Mouse (Mus musculus): Measurements from ENCODE around the gene Gh. TPM values are rescaled to one million over a fixed set of nuclear protein-coding genes. Genes with fewer than 3 reads are reported as not detected.
A peak's percentile ranks its signal among the peaks of the same experiment; 100 is the strongest.

The Gh gene
- polyA plus RNA-seq, 1 experiment from 2014 or later: not detected

GRCm38 (mm10) chr11:106306758-106307157 is 5.1 kb upstream of the Gh start:
- no peak overlapping the region for H3K27ac ChIP-seq (ENCODE audit: low read depth)
- WGBS: 87% methylated on average over 9 of the region's 9 CpGs
- no peaks in the 10 kb centered on the region for H3K36me3 ChIP-seq (ENCODE audit: control insufficient read depth, insufficient read depth, low read length)
- no peaks in the 10 kb centered on the region for H3K4me1 ChIP-seq (replicated peaks; ENCODE audit: control insufficient read depth, insufficient read depth, low read length)
- H3K9me3 ChIP-seq (ENCODE audit: control insufficient read depth, low read length): no peaks in the 10 kb centered on the region
- H3K27me3 ChIP-seq (replicated peaks; ENCODE audit: control insufficient read depth, insufficient read depth, low read length): no peaks in the 10 kb centered on the region
- no peak overlapping the region for H3K4me2 ChIP-seq (ENCODE audit: low read length)
- H3K4me3 ChIP-seq (ENCODE audit: low read depth, low read length): no peak overlapping the region
- H3K9ac ChIP-seq (ENCODE audit: low read length): no peak overlapping the region
- no peak for ATAC-seq (replicated peaks; ENCODE audit: low FRiP score, low TSS enrichment, low read depth)
- no peak for DNase-seq (ENCODE audit: low spot score)

- H3K36me3 ChIP-seq (ENCODE audit: control insufficient read depth, insufficient read depth, low read length): no peaks in the 10 kb centered on the region
- no peak overlapping the region for H3K4me2 ChIP-seq (ENCODE audit: low read length)
- H3K9ac ChIP-seq (ENCODE audit: low read length): no peak overlapping the region
- no peaks in the 10 kb centered on the region for H3K4me1 ChIP-seq (replicated peaks; ENCODE audit: control insufficient read depth, insufficient read depth, low read length)
- H3K4me3 ChIP-seq (ENCODE audit: low read depth, low read length): no peak overlapping the region
- DNase-seq (ENCODE audit: low spot score) (no peak), ATAC-seq (replicated peaks; ENCODE audit: low FRiP score, low TSS enrichment, low read depth) (no peak)
- no peaks in the 10 kb centered on the region for H3K27me3 ChIP-seq (replicated peaks; ENCODE audit: control insufficient read depth, insufficient read depth, low read length)
- 85% methylated on average over 3 of the region's 3 CpGs for WGBS
- H3K27ac ChIP-seq (ENCODE audit: low read depth): no peak overlapping the region
- H3K9me3 ChIP-seq (ENCODE audit: control insufficient read depth, low read length): no peaks in the 10 kb centered on the region
These were observed 4.4 kb upstream of the Gh start for GRCm38 (mm10) chr11:106306065-106306385.

GRCm38 (mm10) chr11:106305348-106306064 is 3.8 kb upstream of the Gh start:
- Histone ChIP-seq H3K27me3 (replicated peaks; ENCODE audit: control insufficient read depth, insufficient read depth, low read length) (no peaks in the 10 kb centered on the region), H3K9me3 (ENCODE audit: control insufficient read depth, low read length) (no peaks in the 10 kb centered on the region), H3K27ac (ENCODE audit: low read depth) (no peak overlapping the region), H3K9ac (ENCODE audit: low read length) (no peak overlapping the region), H3K36me3 (ENCODE audit: control insufficient read depth, insufficient read depth, low read length) (no peaks in the 10 kb centered on the region), H3K4me2 (ENCODE audit: low read length) (no peak overlapping the region), H3K4me3 (ENCODE audit: low read depth, low read length) (no peak overlapping the region), H3K4me1 (replicated peaks; ENCODE audit: control insufficient read depth, insufficient read depth, low read length) (no peaks in the 10 kb centered on the region)
- WGBS: 78% methylated on average over 10 of the region's 10 CpGs
- no peak for DNase-seq (ENCODE audit: low spot score)
- ATAC-seq (replicated peaks; ENCODE audit: low FRiP score, low TSS enrichment, low read depth): no peak

GRCm38 (mm10) chr11:106302634-106303033 is 969 bp upstream of the Gh start:
- peak; percentile 87 for DNase-seq (ENCODE audit: low spot score)
- Histone ChIP-seq H3K27me3 (replicated peaks; ENCODE audit: control insufficient read depth, insufficient read depth, low read length) (no peaks in the 10 kb centered on the region), H3K4me3 (ENCODE audit: low read depth, low read length) (no peak overlapping the region), H3K9me3 (ENCODE audit: control insufficient read depth, low read length) (no peaks in the 10 kb centered on the region), H3K27ac (ENCODE audit: low read depth) (no peak overlapping the region), H3K9ac (ENCODE audit: low read length) (no peak overlapping the region), H3K4me1 (replicated peaks; ENCODE audit: control insufficient read depth, insufficient read depth, low read length) (no peaks in the 10 kb centered on the region), H3K4me2 (ENCODE audit: low read length) (no peak overlapping the region), H3K36me3 (ENCODE audit: control insufficient read depth, insufficient read depth, low read length) (no peaks in the 10 kb centered on the region)
- ATAC-seq (replicated peaks; ENCODE audit: low FRiP score, low TSS enrichment, low read depth): 0 out of 2 replicates have a peak, but pooled peaks have one; percentile 47
- WGBS: 15% methylated on average over 2 of the region's 2 CpGs

GRCm38 (mm10) chr11:106291861-106292260 is 9.8 kb downstream of the Gh start:
- Histone ChIP-seq H3K27me3 (replicated peaks; ENCODE audit: control insufficient read depth, insufficient read depth, low read length) (no peaks in the 10 kb centered on the region), H3K4me3 (ENCODE audit: low read depth, low read length) (no peak overlapping the region), H3K36me3 (ENCODE audit: control insufficient read depth, insufficient read depth, low read length) (no peaks in the 10 kb centered on the region), H3K9me3 (ENCODE audit: control insufficient read depth, low read length) (no peaks in the 10 kb centered on the region), H3K9ac (ENCODE audit: low read length) (no peak overlapping the region), H3K4me2 (ENCODE audit: low read length) (no peak overlapping the region), H3K4me1 (replicated peaks; ENCODE audit: control insufficient read depth, insufficient read depth, low read length) (no peaks in the 10 kb centered on the region), H3K27ac (ENCODE audit: low read depth) (no peak overlapping the region)
- ATAC-seq (replicated peaks; ENCODE audit: low FRiP score, low TSS enrichment, low read depth): no peak
- 91% methylated on average over 2 of the region's 2 CpGs for WGBS
- DNase-seq (ENCODE audit: low spot score): no peak

- 92% methylated on average over 5 of the region's 5 CpGs for WGBS
- ATAC-seq (replicated peaks; ENCODE audit: low FRiP score, low TSS enrichment, low read depth): no peak
These were observed 11.3 kb downstream of the Gh start for GRCm38 (mm10) chr11:106290376-106290775.

GRCm38 (mm10) chr11:106289369-106289768 is 12.3 kb downstream of the Gh start:
- no peak overlapping the region for H3K4me3 ChIP-seq (ENCODE audit: low read depth, low read length)
- no peaks in the 10 kb centered on the region for H3K9me3 ChIP-seq (ENCODE audit: control insufficient read depth, low read length)
- H3K4me2 ChIP-seq (ENCODE audit: low read length): no peak overlapping the region
- 59% methylated on average over 8 of the region's 8 CpGs for WGBS
- no peaks in the 10 kb centered on the region for H3K36me3 ChIP-seq (ENCODE audit: control insufficient read depth, insufficient read depth, low read length)
- no peak overlapping the region for H3K27ac ChIP-seq (ENCODE audit: low read depth)
- H3K4me1 ChIP-seq (replicated peaks; ENCODE audit: control insufficient read depth, insufficient read depth, low read length): no peaks in the 10 kb centered on the region
- H3K27me3 ChIP-seq (replicated peaks; ENCODE audit: control insufficient read depth, insufficient read depth, low read length): no peaks in the 10 kb centered on the region
- no peak overlapping the region for H3K9ac ChIP-seq (ENCODE audit: low read length)
- DNase-seq (ENCODE audit: low spot score) (no peak), ATAC-seq (replicated peaks; ENCODE audit: low FRiP score, low TSS enrichment, low read depth) (no peak)

More at GRCm38 (mm10) chr11:106290376-106290775, 11.3 kb downstream of the Gh start:
- Histone ChIP-seq H3K9ac (ENCODE audit: low read length) (no peak overlapping the region), H3K27ac (ENCODE audit: low read depth) (no peak overlapping the region), H3K36me3 (ENCODE audit: control insufficient read depth, insufficient read depth, low read length) (no peaks in the 10 kb centered on the region), H3K27me3 (replicated peaks; ENCODE audit: control insufficient read depth, insufficient read depth, low read length) (no peaks in the 10 kb centered on the region), H3K4me2 (ENCODE audit: low read length) (no peak overlapping the region), H3K9me3 (ENCODE audit: control insufficient read depth, low read length) (no peaks in the 10 kb centered on the region), H3K4me3 (ENCODE audit: low read depth, low read length) (no peak overlapping the region), H3K4me1 (replicated peaks; ENCODE audit: control insufficient read depth, insufficient read depth, low read length) (no peaks in the 10 kb centered on the region)
- no peak for DNase-seq (ENCODE audit: low spot score)

GRCm38 (mm10) chr11:106286987-106287386 is 14.7 kb downstream of the Gh start:
- 59% methylated on average over 11 of the region's 11 CpGs for WGBS
- Histone ChIP-seq H3K4me3 (ENCODE audit: low read depth, low read length) (no peak overlapping the region), H3K4me1 (replicated peaks; ENCODE audit: control insufficient read depth, insufficient read depth, low read length) (no peaks in the 10 kb centered on the region), H3K9ac (ENCODE audit: low read length) (no peak overlapping the region), H3K4me2 (ENCODE audit: low read length) (no peak overlapping the region), H3K27me3 (replicated peaks; ENCODE audit: control insufficient read depth, insufficient read depth, low read length) (no peaks in the 10 kb centered on the region), H3K9me3 (ENCODE audit: control insufficient read depth, low read length) (no peaks in the 10 kb centered on the region), H3K27ac (ENCODE audit: low read depth) (no peak overlapping the region), H3K36me3 (ENCODE audit: control insufficient read depth, insufficient read depth, low read length) (no peaks in the 10 kb centered on the region)
- ATAC-seq (replicated peaks; ENCODE audit: low FRiP score, low TSS enrichment, low read depth) (no peak), DNase-seq (ENCODE audit: low spot score) (no peak)

- DNase-seq (ENCODE audit: low spot score) (no peak), ATAC-seq (replicated peaks; ENCODE audit: low FRiP score, low TSS enrichment, low read depth) (no peak)
- no peak overlapping the region for H3K4me2 ChIP-seq (ENCODE audit: low read length)
- no peak overlapping the region for H3K27ac ChIP-seq (ENCODE audit: low read depth)
- H3K9me3 ChIP-seq (ENCODE audit: control insufficient read depth, low read length): no peaks in the 10 kb centered on the region
- 89% methylated on average over 7 of the region's 7 CpGs for WGBS
- no peaks in the 10 kb centered on the region for H3K4me1 ChIP-seq (replicated peaks; ENCODE audit: control insufficient read depth, insufficient read depth, low read length)
- H3K4me3 ChIP-seq (ENCODE audit: low read depth, low read length): no peak overlapping the region
- H3K27me3 ChIP-seq (replicated peaks; ENCODE audit: control insufficient read depth, insufficient read depth, low read length): no peaks in the 10 kb centered on the region
- no peak overlapping the region for H3K9ac ChIP-seq (ENCODE audit: low read length)
- H3K36me3 ChIP-seq (ENCODE audit: control insufficient read depth, insufficient read depth, low read length): no peaks in the 10 kb centered on the region
These were observed 15.5 kb downstream of the Gh start for GRCm38 (mm10) chr11:106286206-106286605.

Measured in intestine, embryonic 14.5 days (tissue).